Mouse (Mus musculus) CD4-positive naive resting alpha-beta T cell, adult 76 days (primary cell): ENCODE data around the gene Lpar3. TPM values are rescaled to one million over a fixed set of nuclear protein-coding genes. Genes with fewer than 3 reads are reported as not detected.

ENCODE experiments used
- total RNA-seq: library from RNA; stranded (reverse); gene quantifications from one replicate; pipeline ENCODE4 v1.2.4, GENCODE M21; 2023

Lpar3 gene
- not detected for total RNA-seq

DNA sequence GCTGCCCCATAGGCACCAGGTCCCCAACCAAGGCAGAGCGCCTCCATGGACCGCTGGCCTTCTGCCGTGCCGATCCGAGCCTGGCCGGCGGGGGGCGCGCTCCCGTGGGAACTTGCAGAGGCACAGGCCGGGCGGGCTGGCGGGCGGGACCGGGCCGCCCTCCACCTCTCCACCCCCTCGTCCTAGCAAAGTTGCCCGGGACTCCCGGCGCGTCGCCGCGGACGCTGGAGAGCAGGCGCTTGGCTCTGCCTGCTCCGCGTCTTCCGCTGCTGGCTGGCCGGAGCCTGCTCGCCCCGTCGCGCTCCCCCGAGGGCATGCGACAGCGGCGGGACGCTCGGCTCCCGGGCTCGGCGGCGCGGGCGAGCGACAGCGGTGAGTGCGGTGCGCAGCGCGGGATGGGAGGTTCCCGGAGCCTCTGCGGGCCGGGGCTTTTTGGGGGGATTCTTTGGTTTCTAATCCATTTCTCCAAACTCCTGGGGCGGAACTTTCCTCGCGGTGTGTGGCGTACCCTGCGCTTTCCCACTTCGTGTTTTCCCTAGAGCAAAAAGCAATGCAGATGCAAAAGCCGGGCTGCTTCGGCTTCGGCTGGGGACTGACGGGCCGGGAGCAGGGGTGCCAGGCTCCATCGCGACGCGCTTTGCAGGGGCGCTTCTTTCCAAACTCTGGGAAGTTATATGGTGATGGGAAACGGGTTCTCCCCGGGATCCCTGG lies at the start of gene Lpar3:
Gene Lpar3, plus strand, starts transcription at position 188 of the 711 bp plus-strand sequence.

Other genes starting within 250 kb of the Lpar3 start
- gene Syde2, start 233.1 kb upstream of the Lpar3 start, total RNA-seq = 1.9 TPM
- gene Wdr63, start 112.8 kb upstream of the Lpar3 start, total RNA-seq = not detected
- 7.3 TPM for gene Mcoln3, start 103.5 kb upstream of the Lpar3 start, total RNA-seq
- 8.0 TPM for gene Mcoln2, start 71.1 kb upstream of the Lpar3 start, total RNA-seq
- gene Ssx2ip, start 183.7 kb downstream of the Lpar3 start, total RNA-seq = 3.4 TPM
- 8.0 TPM for gene Ctbs, start 228.8 kb downstream of the Lpar3 start, total RNA-seq